Mouse (Mus musculus): ENCODE measurements around the gene Tmub2. TPM values are rescaled to one million over a fixed set of nuclear protein-coding genes. Genes with fewer than 3 reads are reported as not detected.

Gene Tmub2
- total and polyA plus RNA-seq, 2 experiments: 18.1 to 34.2 TPM

GRCm38 (mm10) chr11:102299839-102300238, 15.1 kb downstream of the Tmub2 start:
- WGBS: 17% methylated on average over 1 of the region's 1 CpGs
- DNase-seq (ENCODE audit: extremely low read depth, low read depth, low spot score): peak; percentile 58
- Histone ChIP-seq H3K27me3 (ENCODE audit: control insufficient read depth, insufficient read depth, low read length) (no peaks in the 10 kb centered on the region), H3K9ac (ENCODE audit: low read depth, low read length) (no peak overlapping the region), H3K4me1 (ENCODE audit: control insufficient read depth, insufficient read depth, low read length) (peaks cover 13% of the 10 kb centered on the region), H3K79me2 (ENCODE audit: control insufficient read depth, insufficient read depth, low read length) (peaks cover 12% of the 10 kb centered on the region; the same call in 1 of the 2 replicates), H3K27ac (replicated peaks; ENCODE audit: insufficient read depth, low read depth, low read length) (no peak overlapping the region), H3K36me3 (ENCODE audit: control insufficient read depth, insufficient read depth, low read length) (no peaks in the 10 kb centered on the region), H3K4me3 (ENCODE audit: insufficient read depth, low read depth, low read length) (no peak overlapping the region)
- TF ChIP-seq POLR2A (IDR thresholded peaks at IDR 0.05; ENCODE audit: extremely low read depth, insufficient read depth, low read length): no peak
- TF ChIP-seq CTCF (IDR thresholded peaks at IDR 0.05; ENCODE audit: low read depth, low read length): peak; percentile 39; the same call in 1 of the 2 replicates

GRCm38 (mm10) chr11:102304141-102304540, 19.4 kb downstream of the Tmub2 start:
- WGBS: 48% methylated on average over 2 of the region's 2 CpGs
- no peaks in the 10 kb centered on the region for H3K79me2 ChIP-seq (ENCODE audit: control insufficient read depth, insufficient read depth, low read length)
- H3K27me3 ChIP-seq (ENCODE audit: control insufficient read depth, insufficient read depth, low read length): no peaks in the 10 kb centered on the region
- peaks cover 6% of the 10 kb centered on the region for H3K36me3 ChIP-seq (ENCODE audit: control insufficient read depth, insufficient read depth, low read length)
- no peak for DNase-seq (ENCODE audit: extremely low read depth, low read depth, low spot score)
- no peaks in the 10 kb centered on the region for H3K4me1 ChIP-seq (ENCODE audit: control insufficient read depth, insufficient read depth, low read length)
- H3K9ac ChIP-seq (ENCODE audit: low read depth, low read length): no peak overlapping the region
- H3K4me3 ChIP-seq (ENCODE audit: insufficient read depth, low read depth, low read length): no peak overlapping the region
- TF ChIP-seq POLR2A (IDR thresholded peaks at IDR 0.05; ENCODE audit: extremely low read depth, insufficient read depth, low read length) (no peak), CTCF (IDR thresholded peaks at IDR 0.05; ENCODE audit: low read depth, low read length) (no peak)
- H3K27ac ChIP-seq (replicated peaks; ENCODE audit: insufficient read depth, low read depth, low read length): no peak overlapping the region

- WGBS: 64% methylated on average over 3 of the region's 3 CpGs
- H3K36me3 ChIP-seq (ENCODE audit: control insufficient read depth, insufficient read depth, low read length): peaks cover 6% of the 10 kb centered on the region
- H3K9ac ChIP-seq (ENCODE audit: low read depth, low read length): no peak overlapping the region
Measured at GRCm38 (mm10) chr11:102305359-102305758, 20.6 kb downstream of the Tmub2 start.

GRCm38 (mm10) chr11:102308104-102308503, 23.4 kb downstream of the Tmub2 start:
- no peak for TF ChIP-seq CTCF (IDR thresholded peaks at IDR 0.05; ENCODE audit: low read depth, low read length)
- no peak for TF ChIP-seq POLR2A (IDR thresholded peaks at IDR 0.05; ENCODE audit: extremely low read depth, insufficient read depth, low read length)
- Histone ChIP-seq H3K4me3 (ENCODE audit: insufficient read depth, low read depth, low read length) (no peak overlapping the region), H3K27ac (replicated peaks; ENCODE audit: insufficient read depth, low read depth, low read length) (no peak overlapping the region), H3K36me3 (ENCODE audit: control insufficient read depth, insufficient read depth, low read length) (peaks cover 10% of the 10 kb centered on the region), H3K27me3 (ENCODE audit: control insufficient read depth, insufficient read depth, low read length) (no peaks in the 10 kb centered on the region), H3K4me1 (ENCODE audit: control insufficient read depth, insufficient read depth, low read length) (peaks cover 4% of the 10 kb centered on the region), H3K9ac (ENCODE audit: low read depth, low read length) (no peak overlapping the region), H3K79me2 (ENCODE audit: control insufficient read depth, insufficient read depth, low read length) (no peaks in the 10 kb centered on the region)
- WGBS: 91% methylated on average over 9 of the region's 9 CpGs
- DNase-seq (ENCODE audit: extremely low read depth, low read depth, low spot score): no peak

More at GRCm38 (mm10) chr11:102305359-102305758, 20.6 kb downstream of the Tmub2 start:
- no peaks in the 10 kb centered on the region for H3K27me3 ChIP-seq (ENCODE audit: control insufficient read depth, insufficient read depth, low read length)
- no peak for TF ChIP-seq CTCF (IDR thresholded peaks at IDR 0.05; ENCODE audit: low read depth, low read length)
- TF ChIP-seq POLR2A (IDR thresholded peaks at IDR 0.05; ENCODE audit: extremely low read depth, insufficient read depth, low read length): no peak
- no peak overlapping the region for H3K27ac ChIP-seq (replicated peaks; ENCODE audit: insufficient read depth, low read depth, low read length)
- H3K4me1 ChIP-seq (ENCODE audit: control insufficient read depth, insufficient read depth, low read length): peaks cover 4% of the 10 kb centered on the region
- H3K4me3 ChIP-seq (ENCODE audit: insufficient read depth, low read depth, low read length): no peak overlapping the region
- H3K79me2 ChIP-seq (ENCODE audit: control insufficient read depth, insufficient read depth, low read length): no peaks in the 10 kb centered on the region
- no peak for DNase-seq (ENCODE audit: extremely low read depth, low read depth, low spot score)

- H3K79me2 ChIP-seq (ENCODE audit: control insufficient read depth, insufficient read depth, low read length): no peaks in the 10 kb centered on the region
- DNase-seq (ENCODE audit: extremely low read depth, low read depth, low spot score): peak; percentile 77
- H3K9ac ChIP-seq (ENCODE audit: low read depth, low read length): peak overlapping the region; percentile 62
- peak overlapping the region; percentile 23; the same call in 1 of the 2 replicates for H3K27ac ChIP-seq (replicated peaks; ENCODE audit: insufficient read depth, low read depth, low read length)
- H3K4me1 ChIP-seq (ENCODE audit: control insufficient read depth, insufficient read depth, low read length): peaks cover 4% of the 10 kb centered on the region
- peak overlapping the region; percentile 54 for H3K4me3 ChIP-seq (ENCODE audit: insufficient read depth, low read depth, low read length)
- H3K36me3 ChIP-seq (ENCODE audit: control insufficient read depth, insufficient read depth, low read length): peaks cover 12% of the 10 kb centered on the region
- 16% methylated on average over 27 of the region's 27 CpGs for WGBS
- no peaks in the 10 kb centered on the region for H3K27me3 ChIP-seq (ENCODE audit: control insufficient read depth, insufficient read depth, low read length)
- TF ChIP-seq POLR2A (IDR thresholded peaks at IDR 0.05; ENCODE audit: extremely low read depth, insufficient read depth, low read length): no peak
- peak; percentile 91 for TF ChIP-seq CTCF (IDR thresholded peaks at IDR 0.05; ENCODE audit: low read depth, low read length)
Measured at GRCm38 (mm10) chr11:102308979-102309378, 24.2 kb downstream of the Tmub2 start.

- Histone ChIP-seq H3K4me1 (ENCODE audit: control insufficient read depth, insufficient read depth, low read length) (peaks cover 4% of the 10 kb centered on the region), H3K27me3 (ENCODE audit: control insufficient read depth, insufficient read depth, low read length) (no peaks in the 10 kb centered on the region), H3K36me3 (ENCODE audit: control insufficient read depth, insufficient read depth, low read length) (peaks cover 19% of the 10 kb centered on the region), H3K9ac (ENCODE audit: low read depth, low read length) (peak overlapping the region; percentile 62), H3K4me3 (ENCODE audit: insufficient read depth, low read depth, low read length) (peak overlapping the region; percentile 54), H3K27ac (replicated peaks; ENCODE audit: insufficient read depth, low read depth, low read length) (peak overlapping the region; percentile 56), H3K79me2 (ENCODE audit: control insufficient read depth, insufficient read depth, low read length) (no peaks in the 10 kb centered on the region)
- DNase-seq (ENCODE audit: extremely low read depth, low read depth, low spot score): no peak
- WGBS: 75% methylated on average over 22 of the region's 22 CpGs
- TF ChIP-seq POLR2A (IDR thresholded peaks at IDR 0.05; ENCODE audit: extremely low read depth, insufficient read depth, low read length) (no peak), CTCF (IDR thresholded peaks at IDR 0.05; ENCODE audit: low read depth, low read length) (no peak)
Measured at GRCm38 (mm10) chr11:102309821-102310617, 25.3 kb downstream of the Tmub2 start.
